Mouse (Mus musculus) intestine, embryonic 16.5 days (tissue): ENCODE results near the gene Nipal3. TPM values are rescaled to one million over a fixed set of nuclear protein-coding genes. Genes with fewer than 3 reads are reported as not detected.

Source experiments
- ATAC-seq: fragments of 200-750 bp; cut with Nextera tagmentation; 2 replicates; pipeline ENCODE4 v1.8.0; 2017; ENCODE audit warnings: moderate TSS enrichment, moderate library complexity
- H3K27ac ChIP-seq: fragments of 300-500 bp; sonication (generic); 2 replicates; pipeline ENCODE4 v1.5.1; 2014; ENCODE audit warnings: mild to moderate bottlenecking, low read length
- H3K27me3 ChIP-seq: fragments of 300-500 bp; sonication (generic); replicated peaks from 2 replicates; pipeline ENCODE4 v1.6.1; 2014; ENCODE audit warnings: low read length, control low read depth, mixed read lengths; ENCODE audit not compliant: control insufficient read depth, insufficient read depth
- H3K36me3 ChIP-seq: fragments of 300-500 bp; sonication (generic); 2 replicates; pipeline ENCODE4 v1.6.1; 2014; ENCODE audit warnings: low read length, control low read depth; ENCODE audit not compliant: control insufficient read depth, insufficient read depth
- H3K4me1 ChIP-seq: fragments of 300-500 bp; sonication (generic); 2 replicates; pipeline ENCODE4 v1.6.1; 2014; ENCODE audit warnings: low read length, control low read depth, mixed read lengths; ENCODE audit not compliant: control insufficient read depth, insufficient read depth
- H3K4me2 ChIP-seq: fragments of 300-500 bp; sonication (generic); 2 replicates; pipeline ENCODE4 v1.6.1; 2014; ENCODE audit warnings: low read depth, low read length, control low read depth
- H3K4me3 ChIP-seq: fragments of 300-500 bp; sonication (generic); 2 replicates; pipeline ENCODE4 v1.5.1; 2014; ENCODE audit warnings: mild to moderate bottlenecking, low read length
- H3K9ac ChIP-seq: fragments of 300-500 bp; sonication (generic); 2 replicates; pipeline ENCODE4 v1.6.1; 2014; ENCODE audit warnings: low read depth, low read length
- H3K9me3 ChIP-seq: fragments of 300-500 bp; sonication (generic); 2 replicates; pipeline ENCODE4 v1.6.1; 2016; ENCODE audit warnings: low read length, control low read depth; ENCODE audit not compliant: control insufficient read depth
- WGBS: fragments of 180-500 bp; shearing (Covaris S2); extraction: QIAGEN DNeasy Blood & Tissue Kit; methylation state at CpG from one replicate; pipeline ENCODE4 v1.1.7; 2014; 5-methylcytosine and 5-hydroxymethylcytosine counted together
- polyA plus RNA-seq: library from polyadenylated mRNA; unstranded; fragments of >200 nt; fragmentation: Nextera tagmentation; extraction: Ambion mirVana; gene quantifications from 2 replicates; pipeline ENCODE4 v1.2.1, GENCODE M21; 2015

Nipal3 gene
- polyA plus RNA-seq, 1 experiment from 2014 or later: 5.6 TPM

DNA sequence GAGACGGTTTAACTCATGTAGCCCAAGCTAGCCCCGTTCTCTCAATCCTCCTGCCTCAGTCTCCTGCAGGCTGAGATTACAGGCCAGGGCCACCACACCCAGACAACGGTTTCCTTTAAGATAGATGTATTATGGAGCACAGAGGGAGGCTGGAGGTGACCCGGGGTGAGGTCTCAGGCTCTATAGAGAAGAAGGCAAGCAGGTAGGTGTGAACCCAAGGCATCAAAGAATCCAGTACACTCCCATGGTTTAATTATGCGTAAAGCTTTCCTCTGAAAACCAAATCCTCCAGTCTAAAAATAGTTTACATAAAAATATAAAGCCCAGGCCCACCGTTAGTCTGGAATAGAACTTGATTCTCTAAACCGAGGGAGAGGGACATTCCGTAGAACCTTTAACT lies 81.3 kb downstream of the Nipal3 start:
- Histone ChIP-seq H3K36me3 (0 out of 2 replicates have a peak, but pooled peaks cover 6% of the 10 kb centered on the region), H3K4me3 (no peak overlapping the region), H3K27ac (no peak overlapping the region), H3K4me1 (no peaks in the 10 kb centered on the region), H3K9me3 (no peaks in the 10 kb centered on the region), H3K9ac (no peak overlapping the region), H3K4me2 (no peak overlapping the region), H3K27me3 (no peaks in the 10 kb centered on the region)
- no peak for ATAC-seq
- 77% methylated on average over 8 of the region's 8 CpGs for WGBS

DNA sequence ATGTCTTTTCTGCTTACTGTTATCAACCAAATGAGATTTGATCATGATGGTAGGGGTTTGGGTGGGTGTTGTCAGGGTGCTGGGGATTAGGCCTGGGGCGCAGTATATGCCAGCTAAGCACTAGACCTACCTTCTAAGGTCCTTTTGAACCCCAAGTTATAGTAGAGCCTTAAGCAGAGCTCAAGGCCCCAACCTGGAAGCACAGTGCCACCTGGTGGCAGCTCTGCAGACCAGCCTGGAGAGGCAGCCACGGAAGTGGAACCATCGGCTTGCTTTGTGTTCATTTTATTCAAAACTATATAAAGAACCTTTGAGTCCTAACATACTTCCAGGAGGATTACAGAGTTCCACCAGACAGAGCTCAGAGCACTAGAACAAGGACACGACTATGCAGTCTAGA lies 83.2 kb downstream of the Nipal3 start:
- Histone ChIP-seq H3K4me1 (no peaks in the 10 kb centered on the region), H3K4me2 (no peak overlapping the region), H3K9me3 (no peaks in the 10 kb centered on the region), H3K4me3 (no peak overlapping the region), H3K9ac (no peak overlapping the region), H3K27me3 (no peaks in the 10 kb centered on the region), H3K36me3 (0 out of 2 replicates have a peak, but pooled peaks cover 3% of the 10 kb centered on the region), H3K27ac (no peak overlapping the region)
- peak; percentile 53; the same call in 1 of the 2 replicates for ATAC-seq
- 31% methylated on average over 4 of the region's 4 CpGs for WGBS

DNA sequence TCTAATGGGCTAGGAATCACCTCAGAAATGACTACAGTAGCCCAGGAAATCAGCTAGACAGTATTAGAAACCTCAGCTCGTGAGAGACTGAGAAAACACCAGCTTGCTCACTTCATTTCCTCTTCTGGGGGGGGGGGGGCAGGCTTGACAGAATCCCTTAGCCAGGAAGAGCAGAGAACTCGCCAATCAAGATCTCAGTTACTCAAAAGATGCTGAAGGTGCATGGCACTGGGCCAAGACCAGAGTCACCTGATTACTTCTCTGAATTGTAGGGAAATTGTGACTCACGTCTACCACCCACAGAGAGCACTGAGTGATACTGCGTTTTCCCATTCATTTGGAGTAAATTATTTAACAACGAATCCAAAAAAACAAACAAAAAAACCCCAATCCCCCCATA lies 88.7 kb downstream of the Nipal3 start:
- peak; percentile 46; the same call in 1 of the 2 replicates for ATAC-seq
- Histone ChIP-seq H3K27ac (peak overlapping the region; percentile 33), H3K4me3 (no peak overlapping the region), H3K9me3 (no peaks in the 10 kb centered on the region), H3K9ac (no peak overlapping the region), H3K4me1 (peaks cover 3% of the 10 kb centered on the region; the same call in 1 of the 2 replicates), H3K4me2 (no peak overlapping the region), H3K27me3 (no peaks in the 10 kb centered on the region), H3K36me3 (no peaks in the 10 kb centered on the region)
- 56% methylated on average over 5 of the region's 5 CpGs for WGBS

DNA sequence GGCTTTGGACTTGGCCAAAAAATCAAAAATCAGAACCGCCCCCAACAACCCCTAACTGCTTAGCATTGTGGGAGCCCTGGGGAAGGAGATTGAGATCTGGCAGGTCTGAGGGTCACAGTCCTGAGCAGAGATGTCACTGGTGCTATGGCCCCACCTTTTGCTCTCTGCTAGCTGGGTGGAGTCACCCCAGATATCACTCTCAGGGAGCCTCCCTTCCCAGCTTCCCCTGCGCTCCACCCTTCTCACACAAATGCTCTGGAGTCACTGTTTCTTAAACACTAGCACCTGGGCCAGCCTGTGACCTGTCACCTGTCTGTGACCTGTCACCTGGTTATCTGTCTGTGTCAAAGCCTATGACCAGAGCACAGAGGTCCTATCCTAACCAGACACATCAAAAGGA lies 89.9 kb downstream of the Nipal3 start:
- H3K27me3 ChIP-seq: no peaks in the 10 kb centered on the region
- no peak overlapping the region for H3K4me3 ChIP-seq
- 75% methylated on average over 2 of the region's 2 CpGs for WGBS
- no peaks in the 10 kb centered on the region for H3K36me3 ChIP-seq
- no peak overlapping the region for H3K4me2 ChIP-seq
- no peak overlapping the region for H3K9ac ChIP-seq
- peak; percentile 77 for ATAC-seq
- no peak overlapping the region for H3K27ac ChIP-seq
- peaks cover 3% of the 10 kb centered on the region; the same call in 1 of the 2 replicates for H3K4me1 ChIP-seq
- H3K9me3 ChIP-seq: no peaks in the 10 kb centered on the region

DNA sequence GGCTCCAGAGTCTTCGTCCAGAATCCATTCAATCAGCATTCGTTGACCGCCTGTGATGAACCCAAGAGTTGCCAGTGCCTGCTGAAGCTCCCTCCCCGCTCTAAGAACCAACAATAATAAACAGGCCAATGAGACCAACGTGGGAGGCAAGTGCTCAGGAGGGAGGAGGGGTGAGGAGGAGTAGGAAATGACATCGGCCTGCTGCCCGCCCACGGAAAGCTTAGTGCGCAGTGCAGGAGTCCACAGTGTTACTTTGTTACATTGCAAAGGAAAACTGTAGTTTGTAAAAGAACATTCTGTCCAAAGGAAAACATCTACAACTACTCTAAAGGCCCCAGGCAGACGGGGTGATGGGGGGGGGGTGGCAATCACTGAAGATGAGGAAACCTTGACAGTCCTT lies 90.8 kb downstream of the Nipal3 start:
- ATAC-seq: no peak
- 76% methylated on average over 10 of the region's 10 CpGs for WGBS
- H3K4me3 ChIP-seq: no peak overlapping the region

DNA sequence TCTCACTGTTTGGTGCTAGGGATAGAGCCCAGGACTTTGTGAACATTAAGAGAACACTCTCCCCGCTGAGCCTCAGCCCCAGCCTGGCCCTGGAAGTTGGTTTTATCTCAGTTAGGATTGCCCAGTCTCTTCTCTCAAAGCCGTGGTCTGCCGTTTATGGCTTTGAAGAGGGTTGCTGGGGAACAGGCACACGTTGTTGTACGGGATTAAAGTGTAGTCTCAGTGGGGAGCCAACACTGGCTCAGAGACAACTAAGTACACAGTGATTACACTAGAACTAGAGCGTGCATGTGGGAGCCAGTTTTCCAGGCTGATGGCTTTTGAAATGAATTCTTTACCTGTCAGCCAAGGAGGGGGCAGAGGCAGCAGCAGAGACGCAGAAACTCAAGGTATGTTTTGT lies 93.0 kb downstream of the Nipal3 start:
- H3K36me3 ChIP-seq: no peaks in the 10 kb centered on the region

More for the DNA sequence above, 90.8 kb downstream of the Nipal3 start:
- H3K27ac ChIP-seq: no peak overlapping the region
- H3K4me2 ChIP-seq: no peak overlapping the region
- H3K4me1 ChIP-seq: peaks cover 3% of the 10 kb centered on the region; the same call in 1 of the 2 replicates
- H3K27me3 ChIP-seq: no peaks in the 10 kb centered on the region
- no peaks in the 10 kb centered on the region for H3K36me3 ChIP-seq
- no peak overlapping the region for H3K9ac ChIP-seq
- H3K9me3 ChIP-seq: no peaks in the 10 kb centered on the region

DNA sequence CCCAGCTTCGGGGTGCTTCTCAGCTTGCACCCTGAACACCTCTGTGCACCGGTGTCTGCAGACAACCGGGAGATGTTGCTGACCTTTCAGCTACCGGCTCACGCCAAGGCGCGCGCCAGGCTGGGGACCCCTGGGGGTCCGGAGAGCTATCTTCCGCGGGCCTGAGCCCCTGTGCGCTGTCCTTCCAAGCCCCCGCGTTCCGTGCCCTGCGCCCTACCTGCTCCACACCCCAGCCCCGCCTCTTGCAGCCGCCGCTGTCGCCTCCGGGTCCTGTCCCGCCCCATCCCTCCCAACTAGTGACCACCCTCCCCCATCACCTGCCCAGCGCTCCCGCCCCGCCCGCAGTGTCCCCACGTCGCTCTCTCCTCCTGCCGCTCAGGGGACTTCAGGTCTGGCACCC lies 96.8 kb downstream of the Nipal3 start, which contains the start of gene Ncmap:
Gene Ncmap (minus strand): TSS at position 237 of the 400 bp plus-strand sequence.
- Histone ChIP-seq H3K4me1 (peaks cover 13% of the 10 kb centered on the region; the same call in 1 of the 2 replicates), H3K27ac (no peak within 1 kb of the TSS), H3K4me3 (peak within 1 kb of the TSS; percentile 57), H3K9me3 (no peaks in the 10 kb centered on the region), H3K27me3 (0 out of 2 replicates have a peak, but pooled peaks cover 9% of the 10 kb centered on the region), H3K9ac (peak within 1 kb of the TSS; percentile 68), H3K36me3 (no peaks in the 10 kb centered on the region), H3K4me2 (peak within 1 kb of the TSS; percentile 91)
- under 1% methylated on average over 29 of the region's 29 CpGs for WGBS
- peak; percentile 51 for ATAC-seq

More for the DNA sequence above, 93.0 kb downstream of the Nipal3 start:
- Histone ChIP-seq H3K27me3 (0 out of 2 replicates have a peak, but pooled peaks cover 6% of the 10 kb centered on the region), H3K4me3 (no peak overlapping the region), H3K27ac (no peak overlapping the region), H3K9me3 (no peaks in the 10 kb centered on the region), H3K4me2 (no peak overlapping the region), H3K4me1 (peaks cover 12% of the 10 kb centered on the region; the same call in 1 of the 2 replicates), H3K9ac (no peak overlapping the region)
- 28% methylated on average over 7 of the region's 7 CpGs for WGBS
- no peak for ATAC-seq

DNA sequence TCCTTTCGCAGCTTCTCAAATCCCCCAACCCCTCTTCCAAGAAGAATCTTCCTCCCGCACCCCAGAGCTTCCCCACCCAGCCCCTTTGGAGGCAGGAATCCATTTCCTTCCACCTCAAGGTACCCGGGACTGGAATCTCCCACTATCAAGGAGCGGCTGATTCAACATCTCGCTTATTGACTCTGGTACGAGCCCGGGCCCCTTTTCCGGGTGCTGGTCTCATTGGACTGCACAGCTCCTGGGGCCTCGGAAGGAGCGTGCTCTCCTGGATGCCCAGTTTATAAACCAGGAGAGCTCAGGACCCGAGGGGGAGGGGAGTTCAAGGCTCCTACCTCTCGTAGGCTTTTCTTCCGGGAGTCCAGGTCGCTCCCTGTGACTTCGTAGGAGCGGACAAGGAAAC lies 97.3 kb downstream of the Nipal3 start:
- Histone ChIP-seq H3K4me2 (peak overlapping the region; percentile 91), H3K9me3 (no peaks in the 10 kb centered on the region), H3K27me3 (0 out of 2 replicates have a peak, but pooled peaks cover 9% of the 10 kb centered on the region), H3K36me3 (no peaks in the 10 kb centered on the region), H3K9ac (peak overlapping the region; percentile 68), H3K4me1 (peaks cover 13% of the 10 kb centered on the region; the same call in 1 of the 2 replicates), H3K4me3 (peak overlapping the region; percentile 57), H3K27ac (no peak overlapping the region)
- peak; percentile 40 for ATAC-seq
- 3% methylated on average over 16 of the region's 16 CpGs for WGBS

DNA sequence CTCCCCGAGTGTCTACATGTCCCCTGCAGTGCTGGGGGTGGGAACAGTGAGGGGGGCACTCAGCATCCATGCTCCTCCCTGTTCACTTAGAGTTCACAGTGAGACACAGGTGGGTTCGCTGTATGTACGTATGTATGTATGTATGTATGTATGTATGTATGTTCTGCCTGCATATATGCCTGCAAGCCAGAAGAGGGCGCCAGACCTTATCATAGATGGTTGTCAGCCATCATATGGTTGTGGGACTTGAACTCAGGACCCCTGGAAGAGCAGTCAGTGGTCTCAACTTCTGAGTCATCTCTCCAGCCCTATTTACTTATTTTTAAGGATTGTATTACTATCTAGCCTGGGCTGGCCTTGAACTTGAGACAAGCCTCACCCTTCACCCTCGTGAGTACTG lies 98.5 kb downstream of the Nipal3 start:
- no peak overlapping the region for H3K27ac ChIP-seq
- WGBS: 91% methylated on average over 5 of the region's 5 CpGs
- H3K9me3 ChIP-seq: no peaks in the 10 kb centered on the region
- 0 out of 2 replicates have a peak, but pooled peaks cover 9% of the 10 kb centered on the region for H3K27me3 ChIP-seq
- no peak for ATAC-seq
- no peaks in the 10 kb centered on the region for H3K36me3 ChIP-seq
- H3K4me3 ChIP-seq: no peak overlapping the region
- H3K4me1 ChIP-seq: peaks cover 13% of the 10 kb centered on the region; the same call in 1 of the 2 replicates
- H3K9ac ChIP-seq: no peak overlapping the region
- no peak overlapping the region for H3K4me2 ChIP-seq
